ENCODE assay signal across 8 mouse cellular contexts in the genomic region with DNA sequence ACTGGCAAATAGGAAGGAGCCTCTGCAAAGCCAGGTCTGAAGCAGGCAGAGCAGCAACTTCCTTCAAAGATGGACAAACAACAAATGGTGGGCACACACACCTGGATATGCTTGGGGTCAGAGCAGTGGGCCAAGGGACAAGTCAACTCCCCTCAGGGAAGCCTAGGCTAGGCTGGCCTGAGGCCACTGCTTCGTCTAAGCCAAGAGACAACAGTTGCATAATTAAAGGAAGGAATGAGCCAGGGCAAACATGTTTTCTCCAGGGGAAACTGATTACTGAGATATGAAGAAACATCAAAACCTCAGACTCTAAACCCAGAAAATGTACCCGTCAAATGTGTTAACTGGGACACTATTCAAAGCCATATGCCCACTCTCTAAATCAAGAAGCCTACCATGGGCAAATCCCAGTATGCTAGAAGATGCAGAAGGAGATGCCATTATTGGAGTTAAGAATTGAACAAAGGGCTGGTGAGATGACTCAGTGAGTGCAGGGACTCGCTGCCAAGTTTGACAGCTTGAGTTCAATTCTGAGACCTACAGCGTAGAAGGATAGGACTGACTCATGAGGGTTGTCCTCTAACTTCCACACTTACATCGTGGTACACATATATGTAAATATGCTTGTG.
DNase-seq lines count a peak whose midpoint lies in the region.

No protein-coding gene starts in this region.

- DNase-seq in left cerebral cortex, adult 11 months (ENCODE audit: low spot score) = peak; percentile 25
- DNase-seq in left cerebral cortex, postnatal 10 days (ENCODE audit: extremely low spot score in 1 of 2, low spot score in 2 of 2) = no peak
- DNase-seq in cerebellum, postnatal 10 days = peak; percentile 66 to 77
- DNase-seq in left cerebral cortex, adult 18-20 months (ENCODE audit: low spot score in 2 of 2) = peak; percentile 53 to 70
- DNase-seq in right cerebral cortex, postnatal 36 days (ENCODE audit: low spot score in 2 of 2) = peak; percentile 27 to 49
- DNase-seq in neural tube, embryonic 10.5 days (ENCODE audit: extremely low spot score, low spot score) = no peak
- DNase-seq in thymus, postnatal 14 days = no peak
- no peak for DNase-seq in thymus, postnatal 36 days

- intact Hi-C loops in left cerebral cortex, postnatal 10 days (cut with DNase I) = no loop called here

Comparison
In these comparisons a context has a peak if more than half of its experiments do, and no peak if none do; other contexts are left out.
1. DNase-seq: peak in left cerebral cortex, adult 11 months (single experiment), cerebellum, postnatal 10 days (2 of 2), left cerebral cortex, adult 18-20 months (2 of 2) and right cerebral cortex, postnatal 36 days (2 of 2); none in left cerebral cortex, postnatal 10 days (0 of 2), neural tube, embryonic 10.5 days (single experiment), thymus, postnatal 14 days (single experiment) and thymus, postnatal 36 days (0 of 2).